Mouse (Mus musculus) B cell, adult (primary cell): ENCODE measurements around the gene Gm21852. TPM values are rescaled to one million over a fixed set of nuclear protein-coding genes. Genes with fewer than 3 reads are reported as not detected.

Experiments used
- total RNA-seq: library from RNA; stranded (reverse); gene quantifications from 4 replicates; pipeline ENCODE4 v1.2.4, GENCODE M21; 2023; ENCODE audit not compliant: inconsistent age

Gene Gm21852
- total RNA-seq, result not detected in 4 replicates

GRCm38 (mm10) chrY:40651896-40652295, at the start of gene Gm21852:
Gene Gm21852 (minus strand): TSS chrY:40651996.

Other genes with a start within 250 kb of the Gm21852 start
- not detected in 4 replicates for gene Gm21797, start 123.8 kb upstream of the Gm21852 start, total RNA-seq
- gene Gm20795, start 152.9 kb upstream of the Gm21852 start, total RNA-seq, result not detected in 4 replicates